Mouse (Mus musculus) cerebellum, adult 2 months (tissue): ENCODE measurements around the gene Pnrc1.

Experiments
- CTCF ChIP-seq: fragments of 200-500 bp; IDR thresholded peaks from 2 replicates; pipeline ENCODE4 v1.5.1; 2011; ENCODE audit warnings: low read depth, mild to moderate bottlenecking, control low read depth, low read length, moderate library complexity, borderline replicate concordance; ENCODE audit not compliant: insufficient read depth
- POLR2A ChIP-seq: fragments of 200-500 bp; IDR thresholded peaks from 2 replicates; pipeline ENCODE4 v1.6.1; 2011; ENCODE audit warnings: low read length, control low read depth, borderline replicate concordance; ENCODE audit not compliant: insufficient read depth

DNA sequence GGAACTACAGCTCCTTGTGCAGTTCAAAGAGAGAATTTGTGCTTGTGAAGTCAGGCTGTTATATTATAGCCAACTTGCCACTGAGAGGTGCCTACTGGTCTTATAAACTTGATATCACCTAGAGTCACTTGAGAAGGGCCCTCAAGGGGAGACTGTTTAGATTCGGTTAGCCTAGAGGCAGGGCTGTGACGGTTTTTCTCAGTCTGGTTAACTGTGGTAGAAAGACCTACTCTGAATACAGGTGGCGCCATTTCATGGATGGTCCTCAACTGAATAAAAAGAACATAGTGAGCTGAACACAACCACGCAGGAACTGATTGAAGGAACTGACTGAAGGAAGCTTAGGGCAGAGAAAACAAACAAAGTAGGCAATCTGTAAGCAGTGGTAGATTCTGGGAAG is 17.2 kb upstream of the Pnrc1 start:
- TF ChIP-seq CTCF (no peak), POLR2A (no peak)
